Mouse (Mus musculus) embryonic fibroblast, embryonic 13.5 days (primary cell): ENCODE data around the gene Ugt1a9.

Experiments used
- CTCF ChIP-seq: IDR thresholded peaks from 2 replicates; pipeline ENCODE4 v1.5.1; 2011; ENCODE audit warnings: mild to moderate bottlenecking, control low read depth, low read length, moderate library complexity, borderline replicate concordance; ENCODE audit not compliant: insufficient read depth
- POLR2A ChIP-seq: IDR thresholded peaks from 2 replicates; pipeline ENCODE4 v1.6.1; 2011; ENCODE audit warnings: low read depth, mild to moderate bottlenecking, control low read depth, low read length, moderate library complexity

- no peak for TF ChIP-seq POLR2A
- TF ChIP-seq CTCF = no peak
These were observed 66.7 kb downstream of the Ugt1a9 start for GRCm38 (mm10) chr1:88137264-88137663.
